Mouse (Mus musculus) MEL (cell line): ENCODE results near the gene Itgb2l.

Experiments used
- CHD2 ChIP-seq: IDR thresholded peaks from 2 replicates; pipeline ENCODE4 v1.6.1; 2011; ENCODE audit warnings: low read length, improper control_type of control experiment
- CTCF ChIP-seq, 3 experiments: IDR thresholded peaks in 2 of 3; conservative IDR thresholded peaks in 1 of 3; 2 replicates each; pipeline ENCODE4 v1.5.1; 2011 to 2012; ENCODE audit warnings: low read length in 3 of 3, low read depth in 2 of 3, mild to moderate bottlenecking in 2 of 3, improper control_type of control experiment in 1 of 3, inconsistent platforms in 1 of 3, mixed read lengths in 1 of 3, moderate library complexity in 1 of 3; ENCODE audit not compliant: control insufficient read depth in 1 of 3, insufficient read depth in 1 of 3, poor library complexity in 1 of 3, severe bottlenecking in 1 of 3
- EP300 ChIP-seq, 2 experiments: IDR thresholded peaks; 2 replicates each; pipeline ENCODE4 v1.6.1; 2011; ENCODE audit warnings: improper control_type of control experiment in 2 of 2, low read length in 2 of 2, low read depth in 1 of 2, mild to moderate bottlenecking in 1 of 2
- GATA1 ChIP-seq: IDR thresholded peaks from 2 replicates; pipeline ENCODE4 v1.6.1; 2011; ENCODE audit warnings: low read depth, low read length, improper control_type of control experiment
- JUND ChIP-seq: IDR thresholded peaks from 2 replicates; pipeline ENCODE4 v1.6.1; 2011; ENCODE audit warnings: low read depth, mild to moderate bottlenecking, improper control_type of control experiment, low read length
- MAX ChIP-seq: IDR thresholded peaks from 2 replicates; pipeline ENCODE4 v1.6.1; 2011; ENCODE audit warnings: low read length, improper control_type of control experiment
- NRF1 ChIP-seq: IDR thresholded peaks from 2 replicates; pipeline ENCODE4 v1.6.1; 2014; ENCODE audit warnings: low read depth, mild to moderate bottlenecking, inconsistent platforms, low read length, improper control_type of control experiment, moderate library complexity; ENCODE audit not compliant: poor library complexity, insufficient read depth, severe bottlenecking
- POLR2A ChIP-seq, 2 experiments: IDR thresholded peaks; 2 replicates each; pipeline ENCODE4 v1.6.1; 2011 to 2012; ENCODE audit warnings: low read length in 2 of 2, mild to moderate bottlenecking in 2 of 2, control low read depth in 1 of 2, improper control_type of control experiment in 1 of 2, low read depth in 1 of 2, moderate library complexity in 1 of 2; ENCODE audit not compliant: control insufficient read depth in 1 of 2, insufficient read depth in 1 of 2, poor library complexity in 1 of 2
- RCOR1 ChIP-seq: IDR thresholded peaks from 2 replicates; pipeline ENCODE4 v1.6.1; 2012; ENCODE audit warnings: low read depth, mild to moderate bottlenecking, inconsistent platforms, low read length, improper control_type of control experiment
- SIN3A ChIP-seq: IDR thresholded peaks from 2 replicates; pipeline ENCODE4 v1.6.1; 2012; ENCODE audit warnings: low read length, improper control_type of control experiment, inconsistent platforms
- USF1 ChIP-seq: IDR thresholded peaks from 2 replicates; pipeline ENCODE4 v1.6.1; 2014; ENCODE audit warnings: low read depth, mild to moderate bottlenecking, inconsistent platforms, low read length, improper control_type of control experiment, moderate library complexity
- USF2 ChIP-seq, 2 experiments: IDR thresholded peaks; 2 replicates each; pipeline ENCODE4 v1.6.1; 2011 to 2012; ENCODE audit warnings: improper control_type of control experiment in 2 of 2, low read length in 2 of 2, borderline replicate concordance in 1 of 2, inconsistent platforms in 1 of 2, low read depth in 1 of 2, mild to moderate bottlenecking in 1 of 2; ENCODE audit not compliant: insufficient read depth in 1 of 2
- ZC3H11A ChIP-seq: IDR thresholded peaks from 2 replicates; pipeline ENCODE4 v1.6.1; 2012; ENCODE audit warnings: low read depth, mild to moderate bottlenecking, inconsistent platforms, low read length, improper control_type of control experiment
- ZMIZ1 ChIP-seq: IDR thresholded peaks from 2 replicates; pipeline ENCODE4 v1.6.1; 2012; ENCODE audit warnings: low read depth, mild to moderate bottlenecking, inconsistent platforms, low read length, improper control_type of control experiment, moderate library complexity

DNA sequence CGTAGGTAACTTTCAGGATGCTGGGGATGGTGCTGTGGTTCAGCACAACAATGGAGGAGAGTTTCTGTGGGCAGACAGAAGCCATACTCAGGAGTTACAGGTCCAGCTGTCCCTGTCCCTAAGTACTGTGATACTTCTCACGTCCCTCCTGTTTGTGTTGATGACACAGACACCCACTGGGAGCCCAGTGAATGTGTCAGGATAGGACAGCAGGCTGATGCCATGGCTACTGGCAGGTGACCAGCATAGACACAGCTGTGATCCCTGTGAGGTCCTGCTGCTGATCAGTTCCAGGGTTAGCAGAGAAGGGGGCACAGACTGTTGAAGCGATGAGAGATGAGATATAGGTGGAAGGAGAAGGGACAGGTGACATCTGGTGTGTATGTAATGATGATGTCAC lies 14.4 kb downstream of the Itgb2l start:
- no peak for TF ChIP-seq CTCF (IDR thresholded peaks at IDR 0.05 in 2 of 3, conservative IDR thresholded peaks at IDR 0.05 in 1 of 3; ENCODE audit: control insufficient read depth in 1 of 3, insufficient read depth in 1 of 3, low read depth in 2 of 3, low read length in 3 of 3, poor library complexity in 1 of 3, severe bottlenecking in 1 of 3)
- no peak for TF ChIP-seq JUND
- no peak for TF ChIP-seq ZMIZ1
- no peak for TF ChIP-seq POLR2A (IDR thresholded peaks at IDR 0.05; ENCODE audit: control insufficient read depth in 1 of 2, insufficient read depth in 1 of 2, low read depth in 1 of 2, low read length in 2 of 2, poor library complexity in 1 of 2)
- TF ChIP-seq EP300 (IDR thresholded peaks at IDR 0.05; ENCODE audit: low read depth in 1 of 2, low read length in 2 of 2): no peak
- TF ChIP-seq MAX: no peak
- no peak for TF ChIP-seq USF2 (IDR thresholded peaks at IDR 0.05; ENCODE audit: borderline replicate concordance in 1 of 2, insufficient read depth in 1 of 2, low read depth in 1 of 2, low read length in 2 of 2)
- TF ChIP-seq NRF1: no peak
- TF ChIP-seq USF1: no peak
- no peak for TF ChIP-seq RCOR1
- TF ChIP-seq SIN3A: no peak
- no peak for TF ChIP-seq ZC3H11A
- TF ChIP-seq GATA1: no peak
- no peak for TF ChIP-seq CHD2
